Mouse (Mus musculus) heart, adult 2 months (tissue): ENCODE measurements around the gene Ppp1r16b.

Experiments
- CTCF ChIP-seq: fragments of 200-600 bp; IDR thresholded peaks from 2 replicates; pipeline ENCODE4 v1.8.1; 2022; ENCODE audit warnings: antibody characterized with exemption, mild to moderate bottlenecking, moderate library complexity
- POLR2A ChIP-seq: fragments of 200-500 bp; IDR thresholded peaks from 2 replicates; pipeline ENCODE4 v1.6.1; 2011; ENCODE audit warnings: mild to moderate bottlenecking, low read depth, low read length, control low read depth; ENCODE audit not compliant: insufficient read depth

DNA sequence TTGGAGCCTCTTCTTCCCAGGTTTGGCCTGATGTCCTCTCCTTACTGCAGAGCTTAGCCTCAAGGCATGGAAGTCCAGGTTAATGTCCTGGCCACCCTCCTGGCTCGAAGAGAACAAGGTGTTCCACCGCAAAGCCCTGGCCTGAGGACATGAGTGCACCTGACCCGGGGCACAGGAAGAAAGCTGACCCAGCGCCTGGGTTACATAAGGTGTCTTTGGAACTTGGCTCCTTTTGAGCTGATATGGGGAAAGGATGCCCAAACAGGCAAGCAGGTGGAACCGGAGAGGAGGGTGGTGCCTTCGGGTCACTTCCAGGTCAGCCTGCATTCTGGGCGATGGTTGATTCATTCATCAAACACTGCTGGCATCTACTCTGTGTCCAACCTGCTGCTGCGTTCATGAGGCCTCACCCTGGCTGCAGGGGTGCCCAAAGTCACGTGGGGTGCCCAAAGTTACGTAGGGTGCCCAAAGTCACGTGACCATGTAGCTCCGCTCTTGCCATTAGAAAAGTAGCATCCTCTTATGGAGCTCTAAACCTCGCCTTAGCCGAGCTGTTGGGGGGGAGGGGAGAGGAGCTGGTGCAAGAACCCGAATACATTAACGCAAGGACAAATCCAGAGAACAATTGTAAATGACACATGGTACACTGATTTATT is 55.6 kb downstream of the Ppp1r16b start:
- TF ChIP-seq CTCF (no peak), POLR2A (no peak)
